Mouse (Mus musculus): ENCODE data around the gene Ugt2a1.

GRCm38 (mm10) chr5:87535994-87536644, 45.4 kb upstream of the Ugt2a1 start:
- TF ChIP-seq CTCF (IDR thresholded peaks at IDR 0.05; ENCODE audit: control insufficient read depth, insufficient read depth, insufficient read length) = no peak
- TF ChIP-seq MYOG (IDR thresholded peaks at IDR 0.05; ENCODE audit: control insufficient read depth, extremely low read depth, insufficient read length) = no peak
- no peak for TF ChIP-seq USF1 (IDR thresholded peaks at IDR 0.05; ENCODE audit: low read depth)
